10 mouse cellular contexts compared by ENCODE assay signal in genomic region chr2:166976356-166976755, GRCm38 (mm10). TPM values are rescaled to one million over a fixed set of nuclear protein-coding genes. Genes with fewer than 3 reads are reported as not detected.
A peak's percentile ranks its signal among the peaks of the same experiment; 100 is the strongest.
DNase-seq lines count a peak whose midpoint lies in the region; ATAC-seq and TF ChIP-seq lines count a peak whose summit lies in the region.
"Had no signal": no experiment of that assay in that cellular context is flagged by ENCODE, and none has a peak within 500 bp of the region (broad histone marks: within the 10 kb centered on the region; RNA-seq: fewer than 3 reads in every experiment).

No protein-coding gene starts in this region.

- no peak overlapping the region for H3K4me3 ChIP-seq in heart, adult 2 months
- H3K4me3 ChIP-seq in heart, embryonic 10.5 days, result no peak overlapping the region
- H3K4me3 ChIP-seq in embryonic facial prominence, embryonic 14.5 days (ENCODE audit: low read depth, low read length), result no peak overlapping the region
- no peak overlapping the region for H3K4me3 ChIP-seq in thymus, adult 2 months (ENCODE audit: control insufficient read depth, insufficient read depth, low read length)

- ATAC-seq in embryonic facial prominence, embryonic 14.5 days (ENCODE audit: low read depth), result no peak
- ATAC-seq: CD4-positive, CD25-positive, alpha-beta regulatory T cell, adult 4 months had no signal

- TF ChIP-seq POLR2A in heart, adult 2 months (IDR thresholded peaks at IDR 0.05; ENCODE audit: insufficient read depth, low read depth, low read length), result no peak
- no peak for TF ChIP-seq POLR2A in thymus, adult 2 months (IDR thresholded peaks at IDR 0.05; ENCODE audit: control insufficient read depth, extremely low read depth, insufficient read depth, low read length, poor library complexity)

- H3K79me2 ChIP-seq in heart, adult 2 months (replicated peaks; ENCODE audit: control insufficient read depth, insufficient read depth, low read length), result peaks cover 11% of the 10 kb centered on the region

- TF ChIP-seq EP300 in heart, adult 2 months (IDR thresholded peaks at IDR 0.05; ENCODE audit: insufficient read depth, low read depth, low read length), result no peak

- H3K4me1 ChIP-seq in heart, adult 2 months (ENCODE audit: control insufficient read depth, insufficient read depth, low read length), result peaks cover 23% of the 10 kb centered on the region
- peaks cover 37% of the 10 kb centered on the region for H3K4me1 ChIP-seq in heart, embryonic 10.5 days
- peaks cover 31% of the 10 kb centered on the region for H3K4me1 ChIP-seq in embryonic facial prominence, embryonic 14.5 days (ENCODE audit: control insufficient read depth, insufficient read depth, low read length)
- H3K4me1 ChIP-seq in thymus, adult 2 months (replicated peaks; ENCODE audit: control insufficient read depth, insufficient read depth, low read length), result peaks cover 12% of the 10 kb centered on the region

- no peaks in the 10 kb centered on the region for H3K9me3 ChIP-seq in heart, embryonic 10.5 days
- H3K9me3 ChIP-seq in embryonic facial prominence, embryonic 14.5 days (ENCODE audit: control insufficient read depth, low read length), result no peaks in the 10 kb centered on the region

- peaks cover 15% of the 10 kb centered on the region for H3K36me3 ChIP-seq in heart, adult 2 months (ENCODE audit: control insufficient read depth, insufficient read depth, low read length)
- H3K36me3 ChIP-seq in heart, embryonic 10.5 days, result no peaks in the 10 kb centered on the region
- no peaks in the 10 kb centered on the region for H3K36me3 ChIP-seq in embryonic facial prominence, embryonic 14.5 days (ENCODE audit: control insufficient read depth, insufficient read depth, low read length)
- H3K36me3 ChIP-seq in thymus, adult 2 months (ENCODE audit: control insufficient read depth, insufficient read depth, low read length), result no peaks in the 10 kb centered on the region

- H3K27me3 ChIP-seq in heart, adult 2 months (ENCODE audit: control insufficient read depth, insufficient read depth, low read length), result no peaks in the 10 kb centered on the region
- H3K27me3 ChIP-seq in heart, embryonic 10.5 days (ENCODE audit: insufficient read depth, poor library complexity, severe bottlenecking), result no peaks in the 10 kb centered on the region
- H3K27me3 ChIP-seq in embryonic facial prominence, embryonic 14.5 days (replicated peaks; ENCODE audit: control insufficient read depth, insufficient read depth, low read length), result no peaks in the 10 kb centered on the region
- H3K27me3 ChIP-seq in thymus, adult 2 months (ENCODE audit: control insufficient read depth, insufficient read depth, low read length), result no peaks in the 10 kb centered on the region

- 43% methylated on average over 3 of the region's 3 CpGs for WGBS in heart, adult 2 months
- WGBS in heart, embryonic 10.5 days, result 74% methylated on average over 3 of the region's 3 CpGs
- 68% methylated on average over 3 of the region's 3 CpGs for WGBS in embryonic facial prominence, embryonic 14.5 days
- 69% methylated on average over 3 of the region's 3 CpGs for WGBS in thymus, adult 2 months

- peak in 1 of 2 experiments; percentile 29 for DNase-seq in heart, adult 2 months
- no peak for DNase-seq in heart, embryonic 10.5 days (ENCODE audit: low spot score)
- peak; percentile 55 for DNase-seq in 416B (ENCODE audit: low read depth)
- no peak for DNase-seq in embryonic facial prominence, embryonic 14.5 days (ENCODE audit: low spot score)
- DNase-seq in lung, postnatal 10 days, result peak; percentile 24
- no peak for DNase-seq in embryo, embryonic 10.5 days (ENCODE audit: low spot score)
- no peak for DNase-seq in thymus, adult 2 months
- no peak for DNase-seq in urinary bladder, postnatal 10 days (ENCODE audit: low spot score)
- DNase-seq: midbrain, embryonic 14.5 days had no signal

- intact Hi-C loops in heart, adult 2 months (cut with DNase I), result loop anchor here (2.0 kb wide), 1 partner anchor 14 kb away; no protein-coding TSS in a partner anchor

- peak overlapping the region; percentile 18; the same call in 1 of the 2 replicates for H3K9ac ChIP-seq in heart, adult 2 months (ENCODE audit: low read depth, low read length)
- no peak overlapping the region for H3K9ac ChIP-seq in embryonic facial prominence, embryonic 14.5 days (ENCODE audit: low read depth, low read length)

- no peak overlapping the region for H3K4me2 ChIP-seq in embryonic facial prominence, embryonic 14.5 days (ENCODE audit: low read depth, low read length)

- TF ChIP-seq CTCF in heart, adult 2 months (IDR thresholded peaks at IDR 0.05), result no peak
- TF ChIP-seq CTCF in thymus, adult 2 months (IDR thresholded peaks at IDR 0.05; ENCODE audit: borderline replicate concordance, control insufficient read depth, extremely low read depth, insufficient read depth, low read length, poor library complexity), result no peak

- H3K27ac ChIP-seq in heart, adult 2 months, result peak overlapping the region; percentile 48
- H3K27ac ChIP-seq in heart, embryonic 10.5 days, result no peak overlapping the region; the same call in 1 of the 2 replicates
- peak overlapping the region; percentile 56 for H3K27ac ChIP-seq in embryonic facial prominence, embryonic 14.5 days (replicated peaks; ENCODE audit: low read depth, low read length)
- no peak overlapping the region for H3K27ac ChIP-seq in thymus, adult 2 months (ENCODE audit: control insufficient read depth, insufficient read depth, low read length)

RNA-seq across cellular contexts. Expression of gene Stau1, which starts 19.7 kb away (rescaled TPM):
- total RNA-seq in heart, adult 2 months (2021), result 10 to 100 TPM; 40.2 to 44.9 TPM
- 27.7 and 34.5 TPM in 2 replicates for polyA plus RNA-seq in heart, adult 2 months (2012; rRNA removed)
- polyA plus RNA-seq in heart, embryonic 10.5 days (2016; fragmentation: Nextera tagmentation; extraction: Ambion mirVana), result 60.3 and 69.0 TPM in 2 replicates
- polyA plus RNA-seq in embryonic facial prominence, embryonic 14.5 days (2014; fragmentation: Nextera tagmentation; extraction: Ambion mirVana), result 74.7 and 79.3 TPM in 2 replicates
- polyA plus RNA-seq in thymus, adult 2 months (2012; rRNA removed), result 31.8 and 33.0 TPM in 2 replicates

RNA-seq across cellular contexts. Expression of gene Ddx27, which starts 38.6 kb away (rescaled TPM):
- 10 to 100 TPM; 10.9 to 11.3 TPM for total RNA-seq in heart, adult 2 months (2021)
- 6.9 and 7.7 TPM in 2 replicates for polyA plus RNA-seq in heart, adult 2 months (2012; rRNA removed)
- polyA plus RNA-seq in heart, embryonic 10.5 days (2016; fragmentation: Nextera tagmentation; extraction: Ambion mirVana), result 46.4 and 59.4 TPM in 2 replicates
- 31.2 and 34.8 TPM in 2 replicates for polyA plus RNA-seq in embryonic facial prominence, embryonic 14.5 days (2014; fragmentation: Nextera tagmentation; extraction: Ambion mirVana)
- polyA plus RNA-seq in thymus, adult 2 months (2012; rRNA removed), result 46.0 and 50.6 TPM in 2 replicates

Comparison
In these comparisons a context has a peak if more than half of its experiments do, and no peak if none do; other contexts are left out.
1. H3K27ac ChIP-seq: peak in heart, adult 2 months (single experiment) and embryonic facial prominence, embryonic 14.5 days (single experiment); none in heart, embryonic 10.5 days (single experiment) and thymus, adult 2 months (single experiment).
2. DNase-seq: peak in 416B (single experiment) and lung, postnatal 10 days (single experiment); none in heart, embryonic 10.5 days (single experiment), embryonic facial prominence, embryonic 14.5 days (single experiment), embryo, embryonic 10.5 days (single experiment), thymus, adult 2 months (single experiment) and urinary bladder, postnatal 10 days (single experiment).